In genomic region chr8:64152899-64153891, GRCm38 (mm10) we compare ENCODE assay signal across 12 mouse cellular contexts. TPM values are rescaled to one million over a fixed set of nuclear protein-coding genes. Genes with fewer than 3 reads are reported as not detected.
DNase-seq lines count a peak whose midpoint lies in the region; ATAC-seq lines count a peak whose summit lies in the region.
"Had no signal": no experiment of that assay in that cellular context is flagged by ENCODE, and none has a peak within 500 bp of the region (broad histone marks: within the 10 kb centered on the region; RNA-seq: fewer than 3 reads in every experiment).

No protein-coding gene starts in this region.

- ATAC-seq in forebrain, embryonic 16.5 days, result peak; percentile 98
- ATAC-seq in midbrain, embryonic 12.5 days (ENCODE audit: low FRiP score, low read depth), result peak; percentile 80
- ATAC-seq: inflammation-experienced regulatory T-cells, adult 6 months had no signal

- peak; percentile 43 for DNase-seq in brain, adult 2 months (ENCODE audit: low read depth, low spot score)
- peak; percentile 43 for DNase-seq in cerebellum, adult 9-11 months
- no peak for DNase-seq in yolk sac, embryonic 10.5 days (ENCODE audit: low spot score)
- no peak for DNase-seq in urinary bladder, postnatal 10 days (ENCODE audit: low spot score)
- no peak for DNase-seq in B cell, adult 2 months
- DNase-seq in kidney, postnatal 4 days, result no peak
- DNase-seq: lung, adult 18-20 months had no signal

- H3K4me3 ChIP-seq in forebrain, embryonic 16.5 days (replicated peaks; ENCODE audit: low read length), result no peak overlapping the region
- no peak overlapping the region for H3K4me3 ChIP-seq in midbrain, embryonic 12.5 days

- H3K27ac ChIP-seq in forebrain, embryonic 16.5 days (ENCODE audit: low read length), result peak overlapping the region; percentile 58
- peak overlapping the region; percentile 52; the same call in 1 of the 2 replicates for H3K27ac ChIP-seq in midbrain, embryonic 12.5 days (replicated peaks)

- H3K27me3 ChIP-seq in forebrain, embryonic 16.5 days (replicated peaks; ENCODE audit: control insufficient read depth, insufficient read depth, low read length), result no peaks in the 10 kb centered on the region
- H3K27me3 ChIP-seq in midbrain, embryonic 12.5 days, result no peaks in the 10 kb centered on the region
- H3K27me3 ChIP-seq: megakaryocyte, embryonic 14.5 days had no signal

- no peaks in the 10 kb centered on the region for H3K36me3 ChIP-seq in forebrain, embryonic 16.5 days (ENCODE audit: control insufficient read depth, insufficient read depth)
- H3K36me3 ChIP-seq in midbrain, embryonic 12.5 days, result no peaks in the 10 kb centered on the region

- no peaks in the 10 kb centered on the region for H3K9me3 ChIP-seq in forebrain, embryonic 16.5 days (ENCODE audit: control insufficient read depth, low read length)
- H3K9me3 ChIP-seq in midbrain, embryonic 12.5 days, result no peaks in the 10 kb centered on the region

- WGBS in forebrain, embryonic 16.5 days, result 26% methylated on average over 9 of the region's 9 CpGs
- 38% methylated on average over 9 of the region's 9 CpGs for WGBS in midbrain, embryonic 12.5 days

- peak overlapping the region; percentile 10 for H3K4me2 ChIP-seq in forebrain, embryonic 16.5 days (ENCODE audit: low read length)
- H3K4me2 ChIP-seq in midbrain, embryonic 12.5 days (replicated peaks), result peak overlapping the region; percentile 22; the same call in 1 of the 2 replicates
- H3K4me2 ChIP-seq: heart, embryonic 11.5 days had no signal

- H3K9ac ChIP-seq in forebrain, embryonic 16.5 days (replicated peaks; ENCODE audit: low read depth, low read length), result no peak overlapping the region
- no peak overlapping the region for H3K9ac ChIP-seq in midbrain, embryonic 12.5 days (replicated peaks)

- peaks cover 6% of the 10 kb centered on the region for H3K4me1 ChIP-seq in forebrain, embryonic 16.5 days (replicated peaks; ENCODE audit: control insufficient read depth, insufficient read depth, low read length)
- peaks cover 8% of the 10 kb centered on the region for H3K4me1 ChIP-seq in midbrain, embryonic 12.5 days
- H3K4me1 ChIP-seq: megakaryocyte, embryonic 14.5 days had no signal

RNA-seq across cellular contexts. Expression of gene Tll1, which starts 52.9 kb away (rescaled TPM):
- polyA plus RNA-seq in forebrain, embryonic 16.5 days (2015; fragmentation: Nextera tagmentation; extraction: Ambion mirVana), result 1.6 and 1.7 TPM in 2 replicates
- 1.5 and 2.4 TPM in 2 replicates for polyA plus RNA-seq in midbrain, embryonic 12.5 days (2016; fragmentation: Nextera tagmentation; extraction: Ambion mirVana)
- polyA plus RNA-seq: inflammation-experienced regulatory T-cells, adult 6 months had no signal

Comparison
In these comparisons a context has a peak if more than half of its experiments do, and no peak if none do; other contexts are left out.
1. DNase-seq: peak in brain, adult 2 months (single experiment) and cerebellum, adult 9-11 months (single experiment); none in yolk sac, embryonic 10.5 days (single experiment), urinary bladder, postnatal 10 days (single experiment), B cell, adult 2 months (0 of 2) and kidney, postnatal 4 days (0 of 2).